Mouse (Mus musculus): ENCODE measurements around the gene Calml4. TPM values are rescaled to one million over a fixed set of nuclear protein-coding genes. Genes with fewer than 3 reads are reported as not detected.
A peak's percentile ranks its signal among the peaks of the same experiment; 100 is the strongest.
"Not testable (repeated sequence)": the region's sequence is repeated elsewhere in the genome, so short reads cannot be mapped to it uniquely, and the experiment has no call there.

The Calml4 gene
- total RNA-seq (2021): 1 to 10 TPM; 1.2 to 2.7 TPM
- long read RNA-seq, experiment 1, partial matches to known transcripts: 13 of 20 reads
- long read RNA-seq, experiment 1, other reads (novel, unspliced or antisense): 2 of 20 reads
- long read RNA-seq, experiment 2, partial matches to known transcripts: 3 of 6 reads
- long read RNA-seq, experiment 2, other reads (novel, unspliced or antisense): 1 of 6 reads

DNA sequence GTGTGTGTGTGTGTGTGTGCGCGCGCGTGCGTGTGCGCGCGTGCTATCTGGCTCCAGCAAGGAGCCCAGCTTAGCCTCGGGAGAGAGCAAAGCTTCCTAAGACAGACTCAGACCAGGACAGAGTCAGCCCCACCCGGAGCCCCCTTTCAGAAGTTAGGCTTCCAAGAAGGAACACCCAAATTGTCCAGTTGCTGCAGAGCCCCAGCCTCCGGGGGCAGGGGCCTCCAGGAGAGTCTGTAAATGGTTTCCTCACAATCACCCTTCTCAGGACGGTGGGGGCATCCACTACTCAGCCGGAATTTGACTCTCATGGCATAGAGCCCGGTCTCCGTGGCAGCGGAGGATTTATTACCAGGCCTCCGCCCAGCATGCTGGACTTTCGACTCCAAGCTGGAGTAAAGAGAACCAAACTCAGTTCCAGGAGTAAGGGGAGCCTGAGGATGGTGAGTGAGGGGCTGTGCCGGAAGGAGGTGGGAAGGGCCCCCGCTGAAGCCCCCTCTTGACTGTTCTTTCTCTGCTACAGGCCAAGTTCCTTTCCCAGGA, at the start of gene Calml4:
Gene Calml4 (plus strand): TSS at position 362 of the 543 bp plus-strand sequence.
- DNase-seq: peak; percentile 81 to 84
- intact Hi-C loops (cut with DNase I): no loop called here

DNA sequence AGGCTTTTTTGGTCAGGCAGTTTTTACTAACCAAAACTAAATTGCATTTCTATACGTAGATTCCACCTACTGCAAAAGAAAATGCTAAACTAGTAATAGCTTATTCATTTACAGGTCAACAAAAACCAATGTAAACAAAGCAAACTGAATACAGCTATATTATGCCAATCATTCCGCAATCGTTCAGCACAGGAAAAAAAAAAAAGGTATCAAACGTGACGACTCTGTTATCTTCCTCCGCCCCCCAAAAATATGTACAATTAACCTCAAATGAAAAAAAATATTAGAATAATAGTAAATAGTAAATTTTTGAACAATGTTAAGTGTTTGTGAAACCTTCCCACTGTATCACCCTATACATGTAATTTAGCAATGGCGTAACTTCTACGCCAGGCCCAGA, 47.8 kb upstream of the Calml4 start:
- intact Hi-C loops (cut with DNase I): no loop called here
- DNase-seq: no peak

DNA sequence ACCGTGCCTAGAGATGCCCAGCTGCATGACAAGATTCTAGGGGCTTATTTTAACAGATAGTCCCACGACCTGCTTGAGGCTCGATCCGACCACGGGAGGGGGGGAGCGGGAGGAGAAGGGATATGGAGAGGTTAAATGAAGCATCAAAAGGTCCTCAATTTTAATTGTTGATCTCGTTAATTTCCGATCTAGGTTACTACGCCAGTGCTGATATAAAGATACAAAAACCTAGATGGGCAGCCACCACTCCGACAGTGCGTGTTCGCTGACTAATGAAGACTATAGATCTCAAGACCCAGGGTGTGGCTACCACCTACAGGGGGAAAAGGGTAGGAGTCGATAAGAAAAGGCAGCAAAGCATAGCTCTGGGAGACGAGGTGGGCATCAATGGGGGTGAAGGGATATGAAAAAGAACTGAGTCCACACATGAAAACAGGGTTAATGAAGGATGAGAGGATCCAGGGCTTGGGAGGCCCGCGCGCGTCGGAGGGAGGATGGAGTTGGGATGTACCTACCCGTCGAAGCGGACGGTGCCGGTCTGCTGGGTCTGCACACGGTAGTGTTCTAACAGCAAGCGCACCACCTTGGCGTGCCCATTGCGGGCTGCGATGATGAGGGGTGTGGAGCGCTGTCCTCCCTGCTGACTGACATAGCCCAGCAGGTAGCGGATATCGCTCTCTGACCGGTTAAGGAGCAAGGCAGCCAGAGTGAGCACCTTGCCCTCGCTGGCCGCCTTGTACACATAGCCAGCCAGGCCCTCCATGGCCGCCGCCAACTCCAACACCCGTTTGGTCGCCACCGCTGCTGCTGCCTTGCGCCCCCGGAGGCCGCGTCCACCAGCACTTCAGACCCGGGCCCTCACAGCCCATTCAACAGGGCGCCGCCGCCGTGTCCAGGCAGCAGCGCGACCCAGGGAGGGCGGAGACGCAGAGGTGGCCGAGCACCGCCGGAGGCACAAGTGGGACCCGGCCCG, 47.1 kb upstream of the Calml4 start:
- no peak for DNase-seq
- intact Hi-C loops (cut with DNase I): no loop called here

DNA sequence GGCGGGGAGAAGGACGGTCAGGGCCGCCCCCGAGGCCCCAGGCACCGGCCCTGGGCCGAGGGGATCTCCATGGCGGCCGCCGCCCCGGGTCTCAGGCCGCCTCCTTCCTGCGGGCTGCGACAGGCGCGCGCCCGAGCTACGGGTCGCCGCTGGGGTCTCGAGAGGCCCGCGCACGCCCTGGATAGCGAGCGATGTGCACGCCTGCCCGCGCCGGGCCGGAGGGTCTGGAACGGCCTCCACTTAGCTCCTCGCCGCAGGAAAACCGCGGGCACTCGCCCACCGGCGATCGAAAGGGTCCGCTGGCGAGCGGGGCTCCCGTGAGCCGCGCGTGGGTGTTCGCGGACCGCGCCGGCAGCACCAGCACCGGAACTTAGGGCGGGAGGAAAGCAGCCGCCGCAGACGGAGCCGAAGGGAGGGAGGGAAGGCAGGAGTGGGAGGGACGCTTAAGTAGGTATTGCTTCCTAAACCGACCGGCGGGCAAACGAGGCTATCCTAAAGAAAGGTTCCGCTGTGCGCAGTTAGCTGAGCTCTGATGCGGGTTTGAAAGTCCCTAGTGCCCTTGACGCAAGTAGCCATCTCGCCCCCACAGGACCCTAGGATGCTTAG, 46.3 kb upstream of the Calml4 start, which contains the start of gene Fem1b:
Gene Fem1b (minus strand): TSS at position 419 of the 606 bp plus-strand sequence.
- peak; percentile 83 to 90 for DNase-seq
- intact Hi-C loops (cut with DNase I): no loop called here

DNA sequence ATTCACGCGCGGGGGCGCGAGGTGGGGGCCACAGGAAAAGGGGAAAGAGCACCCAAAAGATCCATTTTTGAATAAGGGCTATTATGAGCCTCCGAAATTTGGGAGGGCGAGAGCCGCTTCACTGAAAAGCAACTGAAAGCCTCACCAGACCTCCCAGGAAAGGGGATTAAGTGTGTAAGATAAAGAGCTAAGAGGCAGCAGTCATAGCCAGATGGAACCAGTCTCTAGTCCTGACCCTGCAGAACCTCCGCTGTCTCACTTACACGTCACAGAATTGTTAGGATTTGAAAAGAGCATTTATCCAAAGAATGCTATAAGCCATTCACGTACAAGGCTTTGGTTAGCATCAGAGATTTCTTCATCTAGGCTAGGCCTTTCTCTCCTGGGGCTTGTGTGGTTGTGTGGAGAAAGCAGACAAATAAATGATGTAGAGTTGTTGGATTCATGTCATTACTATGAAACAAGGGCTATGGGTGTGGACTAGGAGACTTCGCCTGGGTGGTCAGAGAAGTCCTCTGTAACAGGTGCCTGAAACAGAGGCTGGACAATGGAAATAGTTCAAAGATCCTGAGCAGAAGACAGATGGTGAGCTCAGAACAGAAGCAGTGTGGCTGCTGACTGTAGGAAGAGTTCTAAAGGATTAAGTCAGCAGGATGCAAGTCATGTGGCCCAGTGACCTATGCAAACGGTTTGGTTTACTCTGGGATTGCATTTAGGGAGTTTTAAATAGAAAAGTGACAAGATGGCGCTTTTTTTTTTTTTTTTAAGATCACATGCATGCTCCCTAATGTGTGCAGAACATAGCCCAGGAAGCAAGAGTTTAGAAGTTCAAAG, 45.4 kb upstream of the Calml4 start:
- no peak for DNase-seq
- intact Hi-C loops (cut with DNase I): no loop called here

DNA sequence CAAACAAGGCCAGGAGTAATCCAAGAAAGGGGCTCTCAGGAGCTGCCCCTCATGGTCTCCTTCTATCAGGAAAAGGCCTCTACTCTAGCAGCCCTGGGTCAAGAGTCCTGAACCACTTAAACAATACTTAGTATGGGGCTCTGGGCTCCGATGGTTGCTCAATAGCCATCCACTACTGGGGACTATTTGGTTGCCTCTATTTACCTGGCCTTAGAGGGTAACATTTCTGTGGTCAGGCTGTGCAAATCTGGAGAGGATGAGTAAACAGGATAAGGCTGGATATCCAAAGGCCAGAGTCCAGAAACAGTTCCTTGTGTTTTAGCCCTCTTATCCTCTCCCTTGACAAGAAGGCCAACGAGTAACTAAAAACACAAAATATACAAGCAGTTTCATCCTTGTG, 43.1 kb upstream of the Calml4 start:
- intact Hi-C loops (cut with DNase I): no loop called here
- DNase-seq: no peak

DNA sequence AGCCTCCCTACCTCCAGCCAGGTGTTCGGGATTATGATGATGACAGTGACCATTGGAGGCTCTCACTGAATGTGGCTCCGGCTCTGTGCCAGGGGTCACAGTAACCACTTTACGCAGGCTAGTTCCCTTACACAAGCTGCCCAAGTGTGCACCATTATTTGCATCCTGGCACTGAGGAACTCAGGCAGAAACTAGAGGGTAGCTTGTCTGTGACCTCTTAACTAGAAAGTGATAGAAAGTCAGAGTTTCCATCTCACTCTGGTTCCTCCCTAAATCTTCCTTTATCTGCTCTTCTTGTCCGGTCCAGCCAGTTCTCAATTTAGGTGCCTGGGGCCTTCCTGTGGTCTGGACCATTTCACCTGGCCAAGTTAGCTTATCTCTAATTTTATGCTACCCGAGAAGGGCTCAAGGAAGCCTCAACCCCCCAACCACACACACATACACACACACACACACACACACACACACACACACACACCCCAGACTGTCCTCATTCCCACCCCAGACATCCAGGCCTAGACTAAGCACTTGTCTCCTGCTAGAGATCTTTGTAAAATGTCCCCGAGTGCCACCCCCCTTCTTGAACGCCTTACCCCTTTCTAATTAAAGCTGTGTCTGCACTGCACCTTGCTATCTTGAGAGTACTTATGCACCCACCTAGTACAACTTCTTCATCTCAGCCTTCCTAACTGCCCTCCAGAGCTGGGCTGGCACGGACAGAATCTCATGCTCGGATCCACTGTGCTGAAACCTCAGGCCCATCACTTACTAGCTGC, 41.4 kb upstream of the Calml4 start:
- DNase-seq: no peak
- intact Hi-C loops (cut with DNase I): no loop called here

DNA sequence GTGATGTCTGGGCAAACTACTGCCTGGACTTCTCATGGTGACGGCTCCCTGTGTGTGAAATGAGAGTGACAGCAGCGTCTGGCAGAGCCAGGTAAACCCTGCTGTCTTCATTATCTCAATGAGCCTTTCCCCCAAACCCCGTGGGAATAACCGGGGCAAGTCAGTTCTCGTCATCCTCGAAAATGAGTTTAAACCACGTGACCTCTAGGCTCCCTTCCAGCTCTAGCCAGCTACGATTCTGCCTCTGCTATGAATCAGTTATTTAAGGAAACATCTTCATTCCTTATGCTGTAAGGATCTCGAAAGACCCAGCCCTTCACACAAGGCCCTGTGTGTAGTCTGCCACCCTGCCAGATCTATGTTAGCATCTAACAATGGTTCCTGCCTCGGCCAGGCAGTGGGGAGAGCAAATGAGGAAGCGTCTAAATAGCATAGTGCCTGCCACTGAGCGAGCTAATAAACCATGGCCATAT, 40.7 kb upstream of the Calml4 start:
- intact Hi-C loops (cut with DNase I): no loop called here
- peak in 1 of 2 experiments; percentile 19 for DNase-seq

DNA sequence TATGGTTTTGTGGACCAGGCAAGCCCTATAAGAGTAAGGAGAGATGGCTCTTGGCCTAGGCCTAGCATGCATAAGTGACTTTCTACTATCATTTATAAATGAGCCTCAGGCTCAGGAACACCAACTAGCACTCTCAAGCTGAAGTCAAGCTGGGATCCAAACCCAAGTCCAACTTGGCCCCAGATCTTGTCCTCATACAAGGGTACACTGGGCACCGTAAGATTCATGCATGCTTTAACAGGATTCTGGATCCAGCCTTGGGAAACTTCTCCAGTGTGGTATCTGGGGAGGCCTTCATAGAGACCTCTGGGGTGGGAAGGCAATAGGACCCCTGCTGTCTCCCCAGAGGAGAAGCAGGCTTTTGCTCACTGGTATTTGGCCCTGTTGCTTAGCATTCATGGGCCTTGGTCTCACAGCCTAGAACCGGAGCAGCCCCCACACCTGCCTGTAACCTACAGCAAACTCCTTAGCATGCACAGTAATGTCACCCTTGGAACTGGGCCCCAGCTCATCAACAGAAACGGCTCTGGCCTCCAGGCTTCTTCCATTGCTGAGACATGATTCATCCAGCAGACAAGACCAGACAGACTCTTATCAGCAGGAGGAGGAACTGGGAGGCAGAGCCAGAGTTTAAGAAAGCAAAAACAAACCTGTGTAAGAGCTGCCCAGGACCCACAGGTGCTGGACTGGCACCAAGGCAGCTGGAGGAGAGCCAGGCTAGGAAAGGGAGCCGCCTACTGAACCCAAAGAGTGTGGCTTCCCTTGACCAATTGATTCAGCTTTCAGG, 39.9 kb upstream of the Calml4 start:
- DNase-seq: no peak
- intact Hi-C loops (cut with DNase I): no loop called here

DNA sequence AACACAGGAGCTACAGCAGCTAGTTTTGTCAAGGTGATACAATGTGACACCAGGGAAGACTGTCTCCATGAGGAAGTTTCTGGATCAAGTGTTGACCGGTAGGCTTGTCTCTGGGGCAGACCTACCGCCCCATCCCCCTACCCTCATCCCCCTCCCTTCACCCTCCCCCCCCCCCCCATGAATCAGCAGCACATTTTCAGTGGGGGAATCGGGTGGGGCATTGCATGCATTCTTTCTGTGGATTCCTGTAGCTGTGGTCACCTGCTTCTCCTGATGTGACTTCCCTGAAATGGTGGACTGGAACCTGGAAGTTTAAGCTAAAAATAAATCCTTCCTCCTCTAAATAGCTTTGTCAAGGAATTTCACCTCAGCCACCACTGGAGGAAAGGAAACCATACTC, 38.4 kb upstream of the Calml4 start:
- no peak for DNase-seq
- intact Hi-C loops (cut with DNase I): no loop called here

DNA sequence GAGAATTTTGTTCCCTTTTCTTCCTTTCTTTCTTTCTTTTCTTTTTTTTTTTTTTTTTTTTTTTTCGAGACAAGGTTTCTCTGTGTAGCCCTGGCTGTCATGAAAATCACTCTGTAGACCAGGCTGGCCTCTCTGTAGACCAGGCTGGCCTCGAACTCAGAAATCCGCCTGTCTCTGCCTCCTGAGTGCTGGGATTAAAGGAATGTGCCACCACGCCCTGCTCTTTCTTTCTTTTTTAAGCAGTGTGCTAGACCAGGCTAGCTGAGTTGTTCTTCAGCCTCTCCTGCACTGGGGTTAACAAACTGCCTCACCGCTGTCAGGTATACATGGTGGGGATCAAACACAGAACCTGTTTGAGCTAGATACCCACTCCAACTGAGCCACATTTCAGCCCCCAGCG, 38.0 kb upstream of the Calml4 start:
- DNase-seq; intact Hi-C loops (cut with DNase I): not testable (repeated sequence)

DNA sequence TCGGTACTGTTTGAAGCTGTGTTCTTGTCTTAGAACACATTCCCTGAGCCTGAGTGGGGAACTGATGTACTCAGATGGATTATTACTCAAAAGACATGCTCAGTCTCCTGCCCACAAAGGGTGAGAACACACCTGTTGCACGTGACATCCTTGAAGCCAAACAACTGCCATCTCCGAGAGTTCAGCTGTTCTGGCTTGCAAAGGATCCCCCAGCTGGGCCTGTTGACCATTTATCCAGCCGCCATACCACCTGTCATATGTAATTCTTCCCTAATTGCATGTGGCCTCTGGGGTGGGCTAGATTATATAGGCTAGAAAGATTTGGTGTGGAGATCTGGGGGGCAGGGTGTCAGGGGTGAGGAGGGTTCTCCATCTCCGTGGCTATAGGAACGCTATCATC, 37.1 kb upstream of the Calml4 start:
- intact Hi-C loops (cut with DNase I): no loop called here
- DNase-seq: no peak

DNA sequence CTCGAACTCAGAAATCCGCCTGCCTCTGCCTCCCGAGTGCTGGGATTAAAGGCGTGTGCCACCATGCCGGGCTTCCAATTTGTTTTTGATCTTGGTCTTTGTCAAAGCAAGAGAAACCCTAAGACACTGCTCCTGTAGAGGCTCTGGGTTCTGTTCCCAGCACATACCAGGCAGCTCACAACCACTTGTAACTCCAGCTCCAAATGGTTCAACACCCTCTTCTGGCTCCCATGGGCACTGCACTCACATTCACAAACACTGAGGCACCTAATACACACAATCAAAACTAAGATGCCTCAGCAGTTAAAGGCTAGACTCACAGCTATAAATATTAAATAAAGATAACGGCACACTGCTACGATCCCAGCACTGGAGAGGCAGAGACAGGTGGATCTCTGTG, 36.1 kb upstream of the Calml4 start:
- intact Hi-C loops (cut with DNase I): no loop called here
- no peak for DNase-seq

DNA sequence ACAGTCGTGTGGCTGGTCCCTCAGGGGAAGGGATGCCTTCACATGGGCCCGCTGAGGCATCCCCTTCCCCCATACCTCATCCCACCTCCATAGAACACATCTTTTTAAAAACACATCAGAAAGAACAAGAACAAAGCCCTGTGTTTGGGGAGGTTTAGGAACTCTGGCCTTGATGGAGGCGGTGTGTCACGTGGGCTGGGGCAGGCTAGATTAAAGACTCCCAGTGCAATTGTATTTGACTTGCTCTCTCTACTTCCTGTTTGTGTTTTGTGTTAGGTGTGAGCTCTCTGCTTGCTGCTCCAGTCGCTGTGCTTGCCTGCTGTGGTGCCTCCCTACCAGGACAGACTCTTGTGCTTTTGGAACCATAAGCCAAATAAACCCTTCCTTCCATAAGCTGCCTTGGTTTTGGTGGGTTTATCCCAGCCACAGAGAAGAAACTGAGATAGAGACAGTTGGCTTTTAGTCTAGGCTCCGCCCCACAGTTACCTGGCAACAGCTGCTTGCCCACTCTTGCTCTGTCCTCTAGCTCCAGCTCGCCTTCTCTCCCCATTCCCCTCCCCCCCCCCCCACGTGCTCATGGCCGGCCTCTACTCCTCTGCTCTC, 32.0 kb upstream of the Calml4 start:
- intact Hi-C loops (cut with DNase I): loop anchor here (5.0 kb wide), 1 partner anchor 44 kb away; no protein-coding TSS in a partner anchor
- DNase-seq: no peak

DNA sequence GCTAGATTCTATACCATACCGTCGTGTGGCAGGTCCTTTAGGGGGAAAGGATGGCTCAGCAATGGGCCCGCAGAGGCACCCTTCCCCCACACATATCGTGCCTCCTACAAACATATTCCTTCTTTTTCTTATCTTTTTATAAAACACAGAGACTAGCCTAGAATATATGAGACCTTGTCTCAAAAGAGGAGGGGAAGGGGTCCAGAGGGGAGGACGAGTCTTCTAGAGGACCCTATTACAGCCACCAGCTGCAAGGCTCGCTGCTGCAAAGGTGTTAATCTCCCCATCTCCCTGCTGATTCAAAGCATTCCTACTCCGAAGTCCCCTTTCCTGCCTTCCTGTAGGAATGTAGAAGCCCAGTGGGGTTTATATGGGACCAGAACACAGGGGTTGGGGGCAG, 31.4 kb upstream of the Calml4 start:
- DNase-seq: no peak
- intact Hi-C loops (cut with DNase I): loop anchor here (5.0 kb wide), 1 partner anchor 44 kb away; no protein-coding TSS in a partner anchor

DNA sequence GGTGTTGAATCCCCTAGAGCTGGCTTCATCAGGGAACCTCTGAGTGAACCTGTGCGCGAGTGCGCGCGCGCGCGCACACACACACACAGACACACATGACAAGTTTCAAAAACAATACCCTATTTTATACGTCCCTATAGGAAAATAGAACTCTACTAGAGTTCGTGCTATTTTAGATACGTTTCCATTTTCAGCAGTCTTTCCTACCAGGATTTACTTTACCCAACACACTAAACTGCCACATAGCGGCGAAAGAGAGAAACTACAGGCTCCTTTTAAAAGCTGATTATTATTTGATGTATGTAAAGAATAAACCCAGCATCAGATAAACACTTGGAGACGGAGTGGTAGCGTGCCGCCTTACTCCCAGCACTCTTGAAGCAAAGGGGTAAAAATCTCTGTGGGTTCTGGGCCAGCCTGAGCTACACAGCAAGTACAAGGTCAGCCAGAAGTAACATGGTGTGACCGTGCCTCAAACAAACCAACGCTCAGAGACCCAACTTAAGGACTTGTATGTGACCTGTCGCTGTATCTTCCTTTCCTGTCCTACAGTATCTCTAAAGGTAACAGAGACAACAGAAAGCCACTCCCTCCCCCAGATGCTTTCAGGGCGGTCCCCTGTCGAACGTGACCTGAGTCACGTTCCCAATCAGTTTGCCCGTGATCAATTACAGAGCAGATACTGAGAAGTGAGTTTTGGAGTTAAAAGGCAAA, 29.8 kb upstream of the Calml4 start:
- intact Hi-C loops (cut with DNase I): loop anchor here (5.0 kb wide), 1 partner anchor 46 kb away; no protein-coding TSS in a partner anchor
- DNase-seq: no peak

DNA sequence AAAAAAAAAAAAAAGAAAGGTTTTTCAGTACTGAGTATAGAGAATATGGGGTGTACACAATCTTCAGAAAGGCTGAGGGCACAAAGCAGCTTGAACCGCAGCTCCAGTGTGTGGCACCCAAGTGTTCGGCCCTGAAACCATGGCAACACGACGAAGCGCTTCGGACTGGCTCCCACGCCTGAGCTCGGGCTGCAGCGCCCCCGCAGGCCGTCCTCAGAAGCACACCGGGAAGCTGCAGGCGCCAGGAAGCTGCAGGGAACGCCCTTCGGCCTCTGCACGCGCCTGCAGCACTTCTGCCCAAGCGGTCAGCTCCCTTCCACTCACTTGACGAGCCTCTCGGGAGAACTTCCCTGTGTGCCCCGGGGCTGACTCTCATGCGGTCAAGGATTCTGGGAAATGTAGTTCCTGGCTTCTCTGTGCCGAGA, 29.2 kb upstream of the Calml4 start:
- intact Hi-C loops (cut with DNase I): loop anchor here (5.0 kb wide), 1 partner anchor 46 kb away; no protein-coding TSS in a partner anchor
- DNase-seq: peak; percentile 93 to 94
